Mouse (Mus musculus) forebrain, embryonic 13.5 days (tissue): ENCODE results near the gene Parva. TPM values are rescaled to one million over a fixed set of nuclear protein-coding genes. Genes with fewer than 3 reads are reported as not detected.

Source experiments
- ATAC-seq: fragments of 200-750 bp; cut with Nextera tagmentation; 2 replicates; pipeline ENCODE4 v1.8.0; 2017
- H3K27ac ChIP-seq: fragments of 300-500 bp; sonication (generic); 2 replicates; pipeline ENCODE4 v1.5.1; 2015; ENCODE audit warnings: inconsistent platforms, mild to moderate bottlenecking, moderate library complexity
- H3K27me3 ChIP-seq: fragments of 300-500 bp; sonication (generic); 2 replicates; pipeline ENCODE4 v1.6.1; 2015; ENCODE audit warnings: mild to moderate bottlenecking, inconsistent platforms
- H3K36me3 ChIP-seq: fragments of 300-500 bp; sonication (generic); 2 replicates; pipeline ENCODE4 v1.6.1; 2015; ENCODE audit warnings: mild to moderate bottlenecking, inconsistent platforms; ENCODE audit not compliant: poor library complexity, severe bottlenecking
- H3K4me1 ChIP-seq: fragments of 300-500 bp; sonication (generic); 2 replicates; pipeline ENCODE4 v1.6.1; 2015; ENCODE audit warnings: inconsistent platforms
- H3K4me2 ChIP-seq: fragments of 300-500 bp; sonication (generic); 2 replicates; pipeline ENCODE4 v1.6.1; 2015; ENCODE audit warnings: inconsistent platforms, mild to moderate bottlenecking, moderate library complexity
- H3K4me3 ChIP-seq: fragments of 300-500 bp; sonication (generic); 2 replicates; pipeline ENCODE4 v1.5.1; 2015; ENCODE audit warnings: mild to moderate bottlenecking, inconsistent platforms
- H3K9ac ChIP-seq: fragments of 300-500 bp; sonication (generic); 2 replicates; pipeline ENCODE4 v1.6.1; 2015; ENCODE audit warnings: mild to moderate bottlenecking, inconsistent platforms
- H3K9me3 ChIP-seq: fragments of 300-500 bp; sonication (generic); replicated peaks from 2 replicates; pipeline ENCODE4 v1.6.1; 2016; ENCODE audit warnings: inconsistent platforms
- WGBS: fragments of 180-500 bp; shearing (Covaris S2); methylation state at CpG from one replicate; pipeline ENCODE4 v1.1.7; 2015; 5-methylcytosine and 5-hydroxymethylcytosine counted together
- polyA plus RNA-seq: library from polyadenylated mRNA; unstranded; fragments of >200 nt; fragmentation: Nextera tagmentation; extraction: Ambion mirVana; gene quantifications from 2 replicates; pipeline ENCODE4 v1.2.1, GENCODE M21; 2015

The Parva gene
- polyA plus RNA-seq, 1 experiment from 2014 or later = 27.6 TPM

- Histone ChIP-seq H3K9me3 (0 out of 2 replicates have a peak, but pooled peaks cover 6% of the 10 kb centered on the region), H3K4me2 (no peak overlapping the region), H3K36me3 (peaks cover 5% of the 10 kb centered on the region; the same call in 1 of the 2 replicates), H3K9ac (no peak overlapping the region), H3K4me3 (no peak overlapping the region), H3K27me3 (no peaks in the 10 kb centered on the region; the same call in 1 of the 2 replicates), H3K4me1 (peaks cover 22% of the 10 kb centered on the region), H3K27ac (no peak overlapping the region)
- ATAC-seq = no peak
- WGBS = 91% methylated on average over 3 of the region's 3 CpGs
Measured at GRCm38 (mm10) chr7:112439846-112440245, 12.5 kb downstream of the Parva start.

GRCm38 (mm10) chr7:112444152-112444984 is 17.1 kb downstream of the Parva start:
- ATAC-seq = peak; percentile 94
- no peaks in the 10 kb centered on the region; the same call in 1 of the 2 replicates for H3K27me3 ChIP-seq

GRCm38 (mm10) chr7:112444985-112445367 is 17.7 kb downstream of the Parva start:
- WGBS = 41% methylated on average over 9 of the region's 9 CpGs
- peak overlapping the region; percentile 31; the same call in 1 of the 2 replicates for H3K27ac ChIP-seq
- peaks cover 29% of the 10 kb centered on the region for H3K4me1 ChIP-seq
- H3K36me3 ChIP-seq = no peaks in the 10 kb centered on the region
- no peak overlapping the region for H3K4me3 ChIP-seq
- H3K27me3 ChIP-seq = no peaks in the 10 kb centered on the region; the same call in 1 of the 2 replicates
- peak; percentile 49 for ATAC-seq
- peak overlapping the region; percentile 22 for H3K4me2 ChIP-seq
- no peaks in the 10 kb centered on the region for H3K9me3 ChIP-seq
- no peak overlapping the region for H3K9ac ChIP-seq

More at GRCm38 (mm10) chr7:112444152-112444984, 17.1 kb downstream of the Parva start:
- Histone ChIP-seq H3K4me3 (no peak overlapping the region), H3K27ac (peak overlapping the region; percentile 31; the same call in 1 of the 2 replicates), H3K4me1 (peaks cover 29% of the 10 kb centered on the region), H3K4me2 (peak overlapping the region; percentile 22), H3K36me3 (no peaks in the 10 kb centered on the region), H3K9me3 (no peaks in the 10 kb centered on the region), H3K9ac (no peak overlapping the region)
- WGBS = 27% methylated on average over 12 of the region's 12 CpGs

- ATAC-seq = no peak
- H3K4me3 ChIP-seq = no peak overlapping the region
- peaks cover 26% of the 10 kb centered on the region for H3K4me1 ChIP-seq
- no peaks in the 10 kb centered on the region for H3K36me3 ChIP-seq
- H3K27me3 ChIP-seq = no peaks in the 10 kb centered on the region; the same call in 1 of the 2 replicates
- no peak overlapping the region for H3K9ac ChIP-seq
- WGBS = 89% methylated on average over 4 of the region's 4 CpGs
- no peak overlapping the region for H3K27ac ChIP-seq
- H3K4me2 ChIP-seq = no peak overlapping the region
- H3K9me3 ChIP-seq = no peaks in the 10 kb centered on the region
Measured at GRCm38 (mm10) chr7:112446498-112446897, 19.2 kb downstream of the Parva start.

GRCm38 (mm10) chr7:112449954-112450700 is 22.8 kb downstream of the Parva start:
- no peak for ATAC-seq
- no peak overlapping the region for H3K4me3 ChIP-seq
- no peaks in the 10 kb centered on the region for H3K36me3 ChIP-seq
- H3K9ac ChIP-seq = no peak overlapping the region
- H3K27me3 ChIP-seq = 0 out of 2 replicates have a peak, but pooled peaks cover 4% of the 10 kb centered on the region
- H3K4me2 ChIP-seq = no peak overlapping the region
- H3K9me3 ChIP-seq = no peaks in the 10 kb centered on the region
- peaks cover 20% of the 10 kb centered on the region for H3K4me1 ChIP-seq
- 87% methylated on average over 8 of the region's 8 CpGs for WGBS
- H3K27ac ChIP-seq = no peak overlapping the region

- H3K27me3 ChIP-seq = 0 out of 2 replicates have a peak, but pooled peaks cover 4% of the 10 kb centered on the region
- no peak for ATAC-seq
- H3K9ac ChIP-seq = no peak overlapping the region
- no peak overlapping the region for H3K4me3 ChIP-seq
- 54% methylated on average over 5 of the region's 5 CpGs for WGBS
- peaks cover 15% of the 10 kb centered on the region for H3K4me1 ChIP-seq
- H3K9me3 ChIP-seq = no peaks in the 10 kb centered on the region
- H3K27ac ChIP-seq = no peak overlapping the region
- H3K36me3 ChIP-seq = no peaks in the 10 kb centered on the region
- H3K4me2 ChIP-seq = no peak overlapping the region
Measured at GRCm38 (mm10) chr7:112452471-112452870, 25.2 kb downstream of the Parva start.

GRCm38 (mm10) chr7:112453805-112454214 is 26.5 kb downstream of the Parva start:
- 0 out of 2 replicates have a peak, but pooled peaks cover 4% of the 10 kb centered on the region for H3K27me3 ChIP-seq
- no peak for ATAC-seq

GRCm38 (mm10) chr7:112454380-112454779 is 27.1 kb downstream of the Parva start:
- no peak overlapping the region for H3K4me2 ChIP-seq
- 0 out of 2 replicates have a peak, but pooled peaks cover 4% of the 10 kb centered on the region for H3K27me3 ChIP-seq
- no peak overlapping the region for H3K27ac ChIP-seq
- H3K4me3 ChIP-seq = no peak overlapping the region
- H3K36me3 ChIP-seq = no peaks in the 10 kb centered on the region
- H3K9ac ChIP-seq = no peak overlapping the region; the same call in 1 of the 2 replicates
- no peaks in the 10 kb centered on the region for H3K9me3 ChIP-seq
- peaks cover 21% of the 10 kb centered on the region for H3K4me1 ChIP-seq
- WGBS = 47% methylated on average over 6 of the region's 6 CpGs
- no peak for ATAC-seq

More at GRCm38 (mm10) chr7:112453805-112454214, 26.5 kb downstream of the Parva start:
- WGBS = 13% methylated on average over 3 of the region's 3 CpGs
- Histone ChIP-seq H3K4me1 (peaks cover 21% of the 10 kb centered on the region), H3K4me2 (no peak overlapping the region), H3K4me3 (no peak overlapping the region), H3K36me3 (no peaks in the 10 kb centered on the region), H3K9me3 (no peaks in the 10 kb centered on the region), H3K9ac (no peak overlapping the region; the same call in 1 of the 2 replicates), H3K27ac (no peak overlapping the region)

- Histone ChIP-seq H3K27me3 (0 out of 2 replicates have a peak, but pooled peaks cover 4% of the 10 kb centered on the region), H3K9me3 (no peaks in the 10 kb centered on the region), H3K27ac (no peak overlapping the region), H3K9ac (no peak overlapping the region), H3K4me2 (no peak overlapping the region), H3K4me1 (peaks cover 21% of the 10 kb centered on the region), H3K4me3 (no peak overlapping the region), H3K36me3 (no peaks in the 10 kb centered on the region)
- ATAC-seq = no peak
- 94% methylated on average over 2 of the region's 2 CpGs for WGBS
Measured at GRCm38 (mm10) chr7:112454951-112455350, 27.6 kb downstream of the Parva start.

GRCm38 (mm10) chr7:112455566-112456110 is 28.3 kb downstream of the Parva start:
- 0 out of 2 replicates have a peak, but pooled peaks cover 4% of the 10 kb centered on the region for H3K27me3 ChIP-seq
- no peak for ATAC-seq
- no peaks in the 10 kb centered on the region for H3K9me3 ChIP-seq
- H3K4me1 ChIP-seq = peaks cover 23% of the 10 kb centered on the region
- no peaks in the 10 kb centered on the region for H3K36me3 ChIP-seq
- no peak overlapping the region for H3K4me3 ChIP-seq
- no peak overlapping the region for H3K27ac ChIP-seq
- no peak overlapping the region for H3K4me2 ChIP-seq
- no peak overlapping the region for H3K9ac ChIP-seq
- WGBS = 95% methylated on average over 5 of the region's 5 CpGs

- Histone ChIP-seq H3K4me1 (peaks cover 27% of the 10 kb centered on the region), H3K27me3 (no peaks in the 10 kb centered on the region), H3K27ac (no peak overlapping the region), H3K4me3 (no peak overlapping the region), H3K9me3 (no peaks in the 10 kb centered on the region), H3K4me2 (no peak overlapping the region), H3K9ac (no peak overlapping the region), H3K36me3 (no peaks in the 10 kb centered on the region)
- no peak for ATAC-seq
- WGBS = 96% methylated on average over 4 of the region's 4 CpGs
Measured at GRCm38 (mm10) chr7:112457373-112457772, 30.1 kb downstream of the Parva start.
